Mouse (Mus musculus) lung, embryonic 14.5 days (tissue): ENCODE results near the gene Dnajb14. TPM values are rescaled to one million over a fixed set of nuclear protein-coding genes. Genes with fewer than 3 reads are reported as not detected.
A peak's percentile ranks its signal among the peaks of the same experiment; 100 is the strongest.

Source experiments
- ATAC-seq: fragments of 200-750 bp; cut with Nextera tagmentation; 2 replicates; pipeline ENCODE4 v1.8.0; 2017; ENCODE audit warnings: mild to moderate bottlenecking, moderate TSS enrichment, moderate library complexity; ENCODE audit not compliant: insufficient read depth
- DNase-seq: peaks from one replicate; pipeline ENCODE4 v3.0.0-alpha.2; 2015
- H3K27ac ChIP-seq: fragments of 300-500 bp; sonication (generic); 2 replicates; pipeline ENCODE4 v1.5.1; 2014; ENCODE audit warnings: low read depth, mild to moderate bottlenecking, moderate library complexity
- H3K27me3 ChIP-seq: fragments of 300-500 bp; sonication (generic); 2 replicates; pipeline ENCODE4 v1.6.1; 2014; ENCODE audit warnings: low read length, control low read depth; ENCODE audit not compliant: insufficient read depth
- H3K36me3 ChIP-seq: fragments of 300-500 bp; sonication (generic); 2 replicates; pipeline ENCODE4 v1.6.1; 2014; ENCODE audit warnings: control low read depth; ENCODE audit not compliant: insufficient read depth
- H3K4me1 ChIP-seq: fragments of 300-500 bp; sonication (generic); 2 replicates; pipeline ENCODE4 v1.6.1; 2014; ENCODE audit warnings: antibody characterized with exemption, control low read depth; ENCODE audit not compliant: insufficient read depth
- H3K4me2 ChIP-seq: fragments of 300-500 bp; sonication (generic); 2 replicates; pipeline ENCODE4 v1.6.1; 2014; ENCODE audit warnings: mild to moderate bottlenecking
- H3K4me3 ChIP-seq: fragments of 300-500 bp; sonication (generic); 2 replicates; pipeline ENCODE4 v1.5.1; 2014; ENCODE audit warnings: low read depth, low read length
- H3K9ac ChIP-seq: fragments of 300-500 bp; sonication (generic); 2 replicates; pipeline ENCODE4 v1.6.1; 2014
- H3K9me3 ChIP-seq: fragments of 300-500 bp; sonication (generic); 2 replicates; pipeline ENCODE4 v1.6.1; 2016; ENCODE audit warnings: low read depth, low read length, control low read depth
- CTCF ChIP-seq: IDR thresholded peaks from 2 replicates; pipeline ENCODE4 v1.5.1; 2016; ENCODE audit warnings: antibody characterized with exemption, low read depth
- WGBS: fragments of 180-500 bp; shearing (Covaris S2); extraction: QIAGEN DNeasy Blood & Tissue Kit; methylation state at CpG from one replicate; pipeline ENCODE4 v1.1.7; 2014; 5-methylcytosine and 5-hydroxymethylcytosine counted together
- polyA plus RNA-seq: library from polyadenylated mRNA; unstranded; fragments of >200 nt; fragmentation: Nextera tagmentation; extraction: Ambion mirVana; gene quantifications from 2 replicates; pipeline ENCODE4 v1.2.1, GENCODE M21; 2014

The Dnajb14 gene
- polyA plus RNA-seq, 1 experiment from 2014 or later: 15.5 TPM

GRCm38 (mm10) chr3:137952225-137952913, 84.9 kb downstream of the Dnajb14 start:
- Histone ChIP-seq H3K4me3 (no peak overlapping the region), H3K27me3 (no peaks in the 10 kb centered on the region), H3K4me2 (peak overlapping the region; percentile 47), H3K36me3 (no peaks in the 10 kb centered on the region), H3K9me3 (no peaks in the 10 kb centered on the region), H3K27ac (peak overlapping the region; percentile 77), H3K4me1 (peaks cover 20% of the 10 kb centered on the region), H3K9ac (no peak overlapping the region)
- WGBS: 16% methylated on average over 4 of the region's 4 CpGs
- peak; percentile 59 for DNase-seq
- peak; percentile 81 for ATAC-seq
- no peak for TF ChIP-seq CTCF

GRCm38 (mm10) chr3:137952914-137953880, 85.7 kb downstream of the Dnajb14 start:
- Histone ChIP-seq H3K36me3 (no peaks in the 10 kb centered on the region), H3K9ac (no peak overlapping the region), H3K27ac (peak overlapping the region; percentile 77), H3K9me3 (no peaks in the 10 kb centered on the region), H3K4me1 (peaks cover 20% of the 10 kb centered on the region), H3K4me2 (peak overlapping the region; percentile 47), H3K27me3 (no peaks in the 10 kb centered on the region), H3K4me3 (no peak overlapping the region)
- ATAC-seq (peak; percentile 93), DNase-seq (peak; percentile 92)
- 30% methylated on average over 14 of the region's 14 CpGs for WGBS
- TF ChIP-seq CTCF: no peak

GRCm38 (mm10) chr3:137954256-137954916, 86.9 kb downstream of the Dnajb14 start:
- Histone ChIP-seq H3K9ac (no peak overlapping the region), H3K9me3 (no peaks in the 10 kb centered on the region), H3K4me3 (no peak overlapping the region), H3K4me2 (no peak overlapping the region), H3K27ac (no peak overlapping the region), H3K36me3 (no peaks in the 10 kb centered on the region), H3K4me1 (peaks cover 20% of the 10 kb centered on the region), H3K27me3 (no peaks in the 10 kb centered on the region)
- 67% methylated on average over 23 of the region's 23 CpGs for WGBS
- ATAC-seq (no peak), DNase-seq (no peak)
- no peak for TF ChIP-seq CTCF

- peaks cover 20% of the 10 kb centered on the region for H3K4me1 ChIP-seq
- H3K36me3 ChIP-seq: no peaks in the 10 kb centered on the region
- H3K27me3 ChIP-seq: no peaks in the 10 kb centered on the region
- ATAC-seq (no peak), DNase-seq (peak; percentile 61)
- TF ChIP-seq CTCF: no peak
- no peak overlapping the region for H3K27ac ChIP-seq
- peak overlapping the region; percentile 54 for H3K4me2 ChIP-seq
- WGBS: 12% methylated on average over 16 of the region's 16 CpGs
- 0 out of 2 replicates have a peak overlapping the region, but pooled peaks have one; percentile 21 for H3K9ac ChIP-seq
- H3K4me3 ChIP-seq: peak overlapping the region; percentile 12; the same call in 1 of the 2 replicates
- H3K9me3 ChIP-seq: no peaks in the 10 kb centered on the region
Measured at GRCm38 (mm10) chr3:137955560-137956081, 88.1 kb downstream of the Dnajb14 start.

GRCm38 (mm10) chr3:137957864-137958263, 90.4 kb downstream of the Dnajb14 start:
- DNase-seq (no peak), ATAC-seq (no peak)
- Histone ChIP-seq H3K9me3 (no peaks in the 10 kb centered on the region), H3K4me1 (peaks cover 8% of the 10 kb centered on the region), H3K27me3 (no peaks in the 10 kb centered on the region), H3K9ac (no peak overlapping the region), H3K4me2 (no peak overlapping the region), H3K27ac (no peak overlapping the region), H3K36me3 (no peaks in the 10 kb centered on the region), H3K4me3 (no peak overlapping the region)
- no peak for TF ChIP-seq CTCF
- WGBS: 80% methylated on average over 9 of the region's 9 CpGs

- Histone ChIP-seq H3K36me3 (no peaks in the 10 kb centered on the region), H3K27ac (no peak overlapping the region), H3K4me1 (peaks cover 3% of the 10 kb centered on the region), H3K9me3 (no peaks in the 10 kb centered on the region), H3K27me3 (no peaks in the 10 kb centered on the region), H3K9ac (no peak overlapping the region), H3K4me2 (no peak overlapping the region), H3K4me3 (no peak overlapping the region)
- ATAC-seq (no peak), DNase-seq (no peak)
- no peak for TF ChIP-seq CTCF
- 89% methylated on average over 4 of the region's 4 CpGs for WGBS
Measured at GRCm38 (mm10) chr3:137958352-137958751, 90.9 kb downstream of the Dnajb14 start.
